Mouse (Mus musculus) cerebellum, adult 11-12 months (tissue): ENCODE results near the gene Efr3b.
"Not testable (repeated sequence)": the region's sequence is repeated elsewhere in the genome, so short reads cannot be mapped to it uniquely, and the experiment has no call there.

Source experiments
- DNase-seq: peaks from one replicate; pipeline ENCODE4 v3.0.0; 2022

The Efr3b gene

GRCm38 (mm10) chr12:3973169-3973568 is 65.5 kb downstream of the Efr3b start:
- DNase-seq = not testable (repeated sequence)

- DNase-seq = no peak
Measured at GRCm38 (mm10) chr12:3968380-3968779, 70.3 kb downstream of the Efr3b start.

- DNase-seq = peak; percentile 62
Measured at GRCm38 (mm10) chr12:3967196-3967595, 71.5 kb downstream of the Efr3b start.

- peak; percentile 59 for DNase-seq
Measured at GRCm38 (mm10) chr12:3960553-3960952, 78.2 kb downstream of the Efr3b start.

GRCm38 (mm10) chr12:3959791-3960543 is 78.7 kb downstream of the Efr3b start:
- DNase-seq = peak; percentile 90

- DNase-seq = no peak
Measured at GRCm38 (mm10) chr12:3956351-3956750, 82.4 kb downstream of the Efr3b start.

GRCm38 (mm10) chr12:3955371-3955770 is 83.3 kb downstream of the Efr3b start:
- no peak for DNase-seq

- no peak for DNase-seq
Measured at GRCm38 (mm10) chr12:3954651-3955050, 84.1 kb downstream of the Efr3b start, which contains the start of gene Pomc. TSS of gene Pomc (plus strand) at chr12:3954951.

- DNase-seq = peak; percentile 63
Measured at GRCm38 (mm10) chr12:3947503-3947902, 91.2 kb downstream of the Efr3b start.

- DNase-seq = no peak
Measured at GRCm38 (mm10) chr12:3944454-3945073, 94.2 kb downstream of the Efr3b start.

- no peak for DNase-seq
Measured at GRCm38 (mm10) chr12:3942026-3942425, 96.7 kb downstream of the Efr3b start.

GRCm38 (mm10) chr12:3930090-3930865 is 108.4 kb downstream of the Efr3b start:
- peak; percentile 73 for DNase-seq

- DNase-seq = no peak
Measured at GRCm38 (mm10) chr12:3928841-3929240, 109.9 kb downstream of the Efr3b start.

GRCm38 (mm10) chr12:3926127-3926526 is 112.6 kb downstream of the Efr3b start:
- peak; percentile 58 for DNase-seq

- no peak for DNase-seq
Measured at GRCm38 (mm10) chr12:3919423-3919822, 119.3 kb downstream of the Efr3b start.

GRCm38 (mm10) chr12:3918577-3918976 is 120.1 kb downstream of the Efr3b start:
- no peak for DNase-seq

GRCm38 (mm10) chr12:3917668-3918341 is 120.9 kb downstream of the Efr3b start:
- no peak for DNase-seq

GRCm38 (mm10) chr12:3915852-3916251 is 122.9 kb downstream of the Efr3b start:
- no peak for DNase-seq
